Comparison of ENCODE assay signal across 20 mouse cellular contexts in the genomic region with DNA sequence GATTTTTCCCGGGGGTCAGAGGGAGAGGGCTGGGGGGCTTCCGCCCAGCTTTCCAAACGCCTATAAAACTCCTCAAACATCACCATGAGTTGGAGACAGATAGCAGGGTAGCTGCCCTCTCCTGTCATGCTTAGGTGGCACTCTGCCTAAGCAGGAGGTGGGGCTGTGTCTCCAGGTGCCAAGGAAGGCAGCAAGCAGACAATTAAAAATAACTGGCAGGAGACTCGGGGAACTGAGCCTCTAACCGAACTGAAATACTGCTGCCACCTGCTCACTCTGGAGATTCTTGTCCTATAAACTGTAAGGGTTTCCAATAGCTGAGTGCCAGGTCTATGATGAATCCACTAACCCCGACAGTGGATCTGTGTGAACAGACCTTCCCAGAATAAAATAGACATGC.
"Had no signal": no experiment of that assay in that cellular context is flagged by ENCODE, and none has a peak within 500 bp of the region (broad histone marks: within the 10 kb centered on the region; RNA-seq: fewer than 3 reads in every experiment).

No protein-coding gene starts in this region.

- H3K9me3 ChIP-seq: kidney, embryonic 15.5 days; midbrain, embryonic 12.5 days; midbrain, embryonic 15.5 days; neural tube, embryonic 12.5 days; neural tube, embryonic 15.5 days; stomach, embryonic 15.5 days had no signal

- H3K36me3 ChIP-seq: kidney, embryonic 15.5 days; midbrain, embryonic 12.5 days; stomach, embryonic 15.5 days had no signal

- H3K4me3 ChIP-seq: kidney, embryonic 15.5 days; left cerebral cortex, adult 2 months; midbrain, embryonic 12.5 days; midbrain, embryonic 15.5 days; neural tube, embryonic 12.5 days; neural tube, embryonic 15.5 days; stomach, embryonic 15.5 days had no signal

- H3K27me3 ChIP-seq: midbrain, embryonic 15.5 days; neural tube, embryonic 15.5 days had no signal

- H3K4me1 ChIP-seq: stomach, embryonic 15.5 days had no signal

- H3K27ac ChIP-seq: kidney, embryonic 15.5 days; left cerebral cortex, adult 2 months; liver, embryonic 14.5 days; macrophage; midbrain, embryonic 12.5 days; midbrain, embryonic 15.5 days; neural tube, embryonic 12.5 days; neural tube, embryonic 15.5 days; stomach, embryonic 15.5 days had no signal

- DNase-seq: kidney, postnatal 10 days; kidney, postnatal 36 days; layer of hippocampus, postnatal 36 days; liver, postnatal 0 days; lung, embryonic 14.5 days; right cerebral cortex, adult 18-20 months; right cerebral cortex, postnatal 14 days; right cerebral cortex, postnatal 4 days; spleen, adult 18-20 months; thymus, postnatal 25 days had no signal

- H3K9ac ChIP-seq: kidney, embryonic 15.5 days; liver, embryonic 14.5 days; liver, postnatal 0 days; lung, embryonic 14.5 days; midbrain, embryonic 12.5 days; midbrain, embryonic 15.5 days; neural tube, embryonic 12.5 days; neural tube, embryonic 15.5 days; stomach, embryonic 15.5 days had no signal

- ATAC-seq: liver, postnatal 0 days; lung, postnatal 0 days; midbrain, embryonic 15.5 days had no signal

- H3K4me2 ChIP-seq: kidney, embryonic 15.5 days; lung, embryonic 14.5 days; midbrain, embryonic 12.5 days; midbrain, embryonic 15.5 days; neural tube, embryonic 12.5 days; neural tube, embryonic 15.5 days; stomach, embryonic 15.5 days had no signal
